Mouse (Mus musculus) heart, postnatal 36 days (tissue): ENCODE measurements around the gene Spdef. TPM values are rescaled to one million over a fixed set of nuclear protein-coding genes. Genes with fewer than 3 reads are reported as not detected.

Source experiments
- DNase-seq, 2 experiments: peaks; one replicate each; pipeline ENCODE4 v3.0.0; 2021 to 2022
- intact Hi-C: fragments of 180-260 bp; cut with DNase I; formaldehyde crosslinking; loops from one replicate; pipeline ENCODE4 v1.15.1; 2025
- total RNA-seq, 2 experiments: library from RNA; stranded (reverse); gene quantifications; 2 replicates each; pipeline ENCODE4 v1.2.3; 2021

The Spdef gene
- total RNA-seq, 2 experiments from 2014 or later, result not detected

- DNase-seq, result peak in 1 of 2 experiments; percentile 9
- intact Hi-C loops, result no loop called here
Measured at GRCm38 (mm10) chr17:27684886-27685549, 43.7 kb downstream of the Spdef start.

- intact Hi-C loops, result no loop called here
- no peak for DNase-seq
Measured at GRCm38 (mm10) chr17:27678924-27679813, 49.6 kb downstream of the Spdef start.

- DNase-seq, result no peak
- intact Hi-C loops, result no loop called here
Measured at GRCm38 (mm10) chr17:27677756-27678155, 51.0 kb downstream of the Spdef start.

GRCm38 (mm10) chr17:27676270-27676669 is 52.5 kb downstream of the Spdef start:
- intact Hi-C loops, result no loop called here
- DNase-seq, result no peak

GRCm38 (mm10) chr17:27675453-27675852 is 53.3 kb downstream of the Spdef start:
- DNase-seq, result no peak
- intact Hi-C loops, result no loop called here

- DNase-seq, result no peak
- intact Hi-C loops, result no loop called here
Measured at GRCm38 (mm10) chr17:27673945-27674344, 54.8 kb downstream of the Spdef start.

GRCm38 (mm10) chr17:27671720-27672119 is 57.0 kb downstream of the Spdef start:
- intact Hi-C loops, result no loop called here
- DNase-seq, result no peak

Other genes starting within 250 kb of the Spdef start
- under 1 TPM; 0.11 to 0.14 TPM for gene Grm4, start 207.6 kb downstream of the Spdef start, total RNA-seq
- 10 to 100 TPM; 41.2 to 45.0 TPM for gene Hmga1, start 172.5 kb downstream of the Spdef start, total RNA-seq
- 10 to 100 TPM in 1 of 2 experiments, 1 to 10 TPM in 1; 7.4 to 10.4 TPM for gene AI413582, start 163.2 kb downstream of the Spdef start, total RNA-seq
- gene Nudt3, start 105.5 kb downstream of the Spdef start, total RNA-seq, result 100 to 1,000 TPM; 312 to 315 TPM
- gene RPS10-NUDT3, start 93.7 kb downstream of the Spdef start, total RNA-seq, result not detected
- gene Rps10, start 92.3 kb downstream of the Spdef start, total RNA-seq, result 100 to 1,000 TPM; 533 to 572 TPM
- gene Pacsin1, start 73.4 kb downstream of the Spdef start, total RNA-seq, result under 1 TPM in 1 of 2 experiments, not detected in 1; 0.49 TPM
- 100 to 1,000 TPM; 135 to 140 TPM for gene D17Wsu92e, start 91.7 kb upstream of the Spdef start, total RNA-seq
- 10 to 100 TPM; 56.8 to 57.4 TPM for gene Snrpc, start 109.2 kb upstream of the Spdef start, total RNA-seq
- 10 to 100 TPM; 17.1 to 17.9 TPM for gene Uhrf1bp1, start 127.5 kb upstream of the Spdef start, total RNA-seq
- 10 to 100 TPM; 54.3 to 54.6 TPM for gene Anks1, start 180.4 kb upstream of the Spdef start, total RNA-seq
- gene Taf11, start 180.9 kb upstream of the Spdef start, total RNA-seq, result 10 to 100 TPM; 22.6 to 23.7 TPM